Mouse (Mus musculus) adrenal gland, adult 18-20 months (tissue): ENCODE measurements around the gene Ankdd1a. TPM values are rescaled to one million over a fixed set of nuclear protein-coding genes. Genes with fewer than 3 reads are reported as not detected.

Source experiments
- DNase-seq, 2 experiments: peaks; one replicate each; pipeline ENCODE4 v3.0.0; 2021 to 2022; ENCODE audit warnings: low spot score in 2 of 2
- total RNA-seq, 2 experiments: library from RNA; stranded (reverse); gene quantifications; 1 replicate in 1 of 2; 2 replicates in 1 of 2; pipeline ENCODE4 v1.2.3; 2021

Gene Ankdd1a
- total RNA-seq, 2 experiments from 2014 or later, result 0.35 to 1.6 TPM

- peak in 1 of 2 experiments; percentile 29 for DNase-seq
Measured at GRCm38 (mm10) chr9:65545635-65546412, 25.8 kb upstream of the Ankdd1a start.

GRCm38 (mm10) chr9:65542111-65542524 lies 22.1 kb upstream of the Ankdd1a start:
- no peak for DNase-seq

- peak; percentile 57 to 65 for DNase-seq
Measured at GRCm38 (mm10) chr9:65541126-65542068, 21.4 kb upstream of the Ankdd1a start.

GRCm38 (mm10) chr9:65539697-65540096 lies 19.7 kb upstream of the Ankdd1a start:
- DNase-seq, result no peak

- DNase-seq, result no peak
Measured at GRCm38 (mm10) chr9:65537901-65538630, 18.1 kb upstream of the Ankdd1a start.

- no peak for DNase-seq
Measured at GRCm38 (mm10) chr9:65536491-65536890, 16.5 kb upstream of the Ankdd1a start.

- DNase-seq, result no peak
Measured at GRCm38 (mm10) chr9:65535789-65536469, 15.9 kb upstream of the Ankdd1a start.

- no peak for DNase-seq
Measured at GRCm38 (mm10) chr9:65535191-65535722, 15.3 kb upstream of the Ankdd1a start.

- no peak for DNase-seq
Measured at GRCm38 (mm10) chr9:65534111-65534510, 14.1 kb upstream of the Ankdd1a start.

GRCm38 (mm10) chr9:65532986-65533385 lies 13.0 kb upstream of the Ankdd1a start:
- DNase-seq, result no peak

GRCm38 (mm10) chr9:65531283-65531682 lies 11.3 kb upstream of the Ankdd1a start:
- no peak for DNase-seq

GRCm38 (mm10) chr9:65529659-65530058 lies 9.7 kb upstream of the Ankdd1a start:
- DNase-seq, result peak in 1 of 2 experiments; percentile 58

GRCm38 (mm10) chr9:65528417-65529038 lies 8.5 kb upstream of the Ankdd1a start:
- DNase-seq, result no peak

- DNase-seq, result no peak
Measured at GRCm38 (mm10) chr9:65525445-65526195, 5.6 kb upstream of the Ankdd1a start.

GRCm38 (mm10) chr9:65523611-65524364 lies 3.8 kb upstream of the Ankdd1a start:
- peak; percentile 80 to 81 for DNase-seq

GRCm38 (mm10) chr9:65520505-65520876 lies 498 bp upstream of the Ankdd1a start:
- no peak for DNase-seq

- DNase-seq, result no peak
Measured at GRCm38 (mm10) chr9:65514851-65515261, 5.1 kb downstream of the Ankdd1a start.

- no peak for DNase-seq
Measured at GRCm38 (mm10) chr9:65514431-65514830, 5.6 kb downstream of the Ankdd1a start.
